Mouse (Mus musculus) MEL (cell line): ENCODE measurements around the gene Wfdc5. TPM values are rescaled to one million over a fixed set of nuclear protein-coding genes. Genes with fewer than 3 reads are reported as not detected.

Source experiments
- DNase-seq: peaks from one replicate; pipeline ENCODE4 v3.0.0; 2011; ENCODE audit warnings: low read depth, low spot score
- H3K27ac ChIP-seq: 2 replicates; pipeline ENCODE4 v1.5.1; 2012; ENCODE audit warnings: low read depth, mild to moderate bottlenecking, control low read depth, low read length, moderate library complexity; ENCODE audit not compliant: control insufficient read depth
- H3K27me3 ChIP-seq, 2 experiments: fragments of 150-350 bp in 1 of 2; sonication (generic) in 1 of 2; 2 replicates each; pipeline ENCODE4 v1.6.1; 2012; ENCODE audit warnings: low read length in 2 of 2, mild to moderate bottlenecking in 2 of 2, improper control_type of control experiment in 1 of 2, moderate library complexity in 1 of 2; ENCODE audit not compliant: insufficient read depth in 2 of 2, control insufficient read depth in 1 of 2
- H3K36me3 ChIP-seq, 2 experiments: 2 replicates each; pipeline ENCODE4 v1.6.1; 2012 to 2014; ENCODE audit warnings: low read length in 2 of 2, improper control_type of control experiment in 1 of 2, inconsistent platforms in 1 of 2, mild to moderate bottlenecking in 1 of 2; ENCODE audit not compliant: insufficient read depth in 2 of 2, control insufficient read depth in 1 of 2
- H3K4me1 ChIP-seq, 2 experiments: fragments of 150-350 bp in 1 of 2; sonication (generic) in 1 of 2; 2 replicates each; pipeline ENCODE4 v1.6.1; 2012; ENCODE audit warnings: low read length in 2 of 2, improper control_type of control experiment in 1 of 2, mild to moderate bottlenecking in 1 of 2; ENCODE audit not compliant: insufficient read depth in 2 of 2, control insufficient read depth in 1 of 2
- H3K4me3 ChIP-seq, 2 experiments: fragments of 150-350 bp in 1 of 2; sonication (generic) in 1 of 2; 2 replicates each; pipeline ENCODE4 v1.5.1; 2012; ENCODE audit warnings: low read depth in 2 of 2, low read length in 2 of 2, mild to moderate bottlenecking in 2 of 2, moderate library complexity in 2 of 2, control low read depth in 1 of 2, improper control_type of control experiment in 1 of 2; ENCODE audit not compliant: control insufficient read depth in 1 of 2, insufficient read depth in 1 of 2
- H3K79me2 ChIP-seq: 2 replicates; pipeline ENCODE4 v1.6.1; 2012; ENCODE audit warnings: mild to moderate bottlenecking, low read length, moderate library complexity; ENCODE audit not compliant: control insufficient read depth, poor library complexity, insufficient read depth
- H3K9ac ChIP-seq: 2 replicates; pipeline ENCODE4 v1.6.1; 2012; ENCODE audit warnings: low read depth, mild to moderate bottlenecking, control low read depth, low read length, moderate library complexity; ENCODE audit not compliant: control insufficient read depth, poor library complexity, severe bottlenecking
- H3K9me3 ChIP-seq: fragments of 150-350 bp; sonication (generic); replicated peaks from 2 replicates; pipeline ENCODE4 v1.6.1; 2012; ENCODE audit warnings: mild to moderate bottlenecking, low read length, improper control_type of control experiment, moderate library complexity; ENCODE audit not compliant: insufficient read depth
- CHD2 ChIP-seq: IDR thresholded peaks from 2 replicates; pipeline ENCODE4 v1.6.1; 2011; ENCODE audit warnings: low read length, improper control_type of control experiment
- E2F4 ChIP-seq: IDR thresholded peaks from 2 replicates; pipeline ENCODE4 v1.6.1; 2011; ENCODE audit warnings: low read depth, low read length, improper control_type of control experiment, borderline replicate concordance
- ETS1 ChIP-seq: IDR thresholded peaks from 2 replicates; pipeline ENCODE4 v1.6.1; 2012; ENCODE audit warnings: low read depth, mild to moderate bottlenecking, inconsistent platforms, low read length, improper control_type of control experiment, moderate library complexity
- GABPA ChIP-seq: IDR thresholded peaks from 2 replicates; pipeline ENCODE4 v1.6.1; 2012; ENCODE audit warnings: low read depth, mild to moderate bottlenecking, inconsistent platforms, low read length, improper control_type of control experiment, moderate library complexity
- GATA1 ChIP-seq: IDR thresholded peaks from 2 replicates; pipeline ENCODE4 v1.6.1; 2011; ENCODE audit warnings: low read depth, low read length, improper control_type of control experiment
- JUND ChIP-seq: IDR thresholded peaks from 2 replicates; pipeline ENCODE4 v1.6.1; 2011; ENCODE audit warnings: low read depth, mild to moderate bottlenecking, improper control_type of control experiment, low read length
- MAFK ChIP-seq: IDR thresholded peaks from 2 replicates; pipeline ENCODE4 v1.6.1; 2011; ENCODE audit warnings: low read depth, mild to moderate bottlenecking, low read length, improper control_type of control experiment, borderline replicate concordance
- MAX ChIP-seq: IDR thresholded peaks from 2 replicates; pipeline ENCODE4 v1.6.1; 2011; ENCODE audit warnings: low read length, improper control_type of control experiment
- MYB ChIP-seq: IDR thresholded peaks from 2 replicates; pipeline ENCODE4 v1.6.1; 2011; ENCODE audit warnings: mild to moderate bottlenecking, low read depth, low read length, improper control_type of control experiment
- NELFE ChIP-seq: IDR thresholded peaks from 2 replicates; pipeline ENCODE4 v1.6.1; 2011; ENCODE audit warnings: low read depth, low read length, improper control_type of control experiment
- NRF1 ChIP-seq: IDR thresholded peaks from 2 replicates; pipeline ENCODE4 v1.6.1; 2014; ENCODE audit warnings: low read depth, mild to moderate bottlenecking, inconsistent platforms, low read length, improper control_type of control experiment, moderate library complexity; ENCODE audit not compliant: poor library complexity, insufficient read depth, severe bottlenecking
- RAD21 ChIP-seq: IDR thresholded peaks from 2 replicates; pipeline ENCODE4 v1.6.1; 2011; ENCODE audit warnings: mild to moderate bottlenecking, low read depth, low read length, improper control_type of control experiment
- SMC3 ChIP-seq: IDR thresholded peaks from 2 replicates; pipeline ENCODE4 v1.6.1; 2011; ENCODE audit warnings: low read depth, low read length, improper control_type of control experiment
- TAL1 ChIP-seq: IDR thresholded peaks from 2 replicates; pipeline ENCODE4 v1.6.1; 2012; ENCODE audit warnings: mild to moderate bottlenecking, inconsistent platforms, low read length, moderate library complexity, mixed read lengths
- TCF12 ChIP-seq: IDR thresholded peaks from 2 replicates; pipeline ENCODE4 v1.6.1; 2014; ENCODE audit warnings: low read depth, mild to moderate bottlenecking, inconsistent platforms, low read length, improper control_type of control experiment, moderate library complexity
- ZC3H11A ChIP-seq: IDR thresholded peaks from 2 replicates; pipeline ENCODE4 v1.6.1; 2012; ENCODE audit warnings: low read depth, mild to moderate bottlenecking, inconsistent platforms, low read length, improper control_type of control experiment
- ZKSCAN1 ChIP-seq: IDR thresholded peaks from 2 replicates; pipeline ENCODE4 v1.6.1; 2012; ENCODE audit warnings: low read depth, mild to moderate bottlenecking, inconsistent platforms, low read length, improper control_type of control experiment, moderate library complexity
- polyA plus RNA-seq, 2 experiments: library from polyadenylated mRNA; stranded (reverse) in 1 of 2; unstranded in 1 of 2; fragments of >175 nt in 1 of 2; fragments of >200 nt in 1 of 2; gene quantifications; 2 replicates each; pipeline versions ENCODE4 v1.2.1 to v1.2.4; 2012; ENCODE audit warnings: low replicate concordance in 2 of 2, low read depth in 1 of 2; ENCODE audit not compliant: insufficient read length in 2 of 2, insufficient read depth in 1 of 2, missing spikeins in 1 of 2
- total RNA-seq: library from RNA; depleted of rRNA; stranded (reverse); fragments of 300-350 nt; gene quantifications from 2 replicates; pipeline ENCODE4 v1.2.3, GENCODE M21; 2012

The Wfdc5 gene
- total and polyA plus RNA-seq, 3 experiments = not detected

DNA sequence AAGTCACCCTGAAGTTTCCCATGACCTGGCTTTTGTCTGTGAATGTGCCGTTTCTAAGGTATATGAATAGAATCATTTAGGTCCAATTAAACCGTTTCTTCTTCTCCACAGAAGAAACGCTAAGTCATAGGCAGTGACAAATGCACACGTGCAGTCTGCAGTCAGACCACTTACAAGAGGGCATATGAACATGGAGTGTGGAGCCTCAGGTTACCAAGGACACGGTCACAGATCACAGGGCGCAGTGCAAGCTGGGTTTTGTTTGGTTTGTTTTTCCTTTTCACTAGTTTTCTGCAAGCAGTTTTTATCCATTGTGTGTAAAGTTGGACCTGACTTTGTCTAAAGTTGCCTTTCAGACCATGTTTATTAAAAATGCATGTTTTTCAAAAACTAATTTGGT, 38.5 kb downstream of the Wfdc5 start:
- Histone ChIP-seq H3K9me3 (no peaks in the 10 kb centered on the region), H3K4me3 (no peak overlapping the region), H3K79me2 (no peaks in the 10 kb centered on the region), H3K36me3 (peaks cover 0 to 11% of the 10 kb centered on the region in 2 experiments; a peak in 2 of 4 replicates), H3K9ac (no peak overlapping the region)
- no peak for DNase-seq
- no peak for TF ChIP-seq MAX
- TF ChIP-seq MAFK = no peak
- TF ChIP-seq NELFE = no peak
- no peak for TF ChIP-seq NRF1
- TF ChIP-seq JUND = no peak
- TF ChIP-seq E2F4 = no peak
- no peak for TF ChIP-seq GABPA
- no peak for TF ChIP-seq MYB
- no peak for TF ChIP-seq SMC3
- no peak for TF ChIP-seq GATA1
- TF ChIP-seq, all 39 proteins: peak for 0
- H3K27me3 ChIP-seq = no peaks in the 10 kb centered on the region
- H3K4me1 ChIP-seq = no peaks in the 10 kb centered on the region
- H3K27ac ChIP-seq = no peak overlapping the region

DNA sequence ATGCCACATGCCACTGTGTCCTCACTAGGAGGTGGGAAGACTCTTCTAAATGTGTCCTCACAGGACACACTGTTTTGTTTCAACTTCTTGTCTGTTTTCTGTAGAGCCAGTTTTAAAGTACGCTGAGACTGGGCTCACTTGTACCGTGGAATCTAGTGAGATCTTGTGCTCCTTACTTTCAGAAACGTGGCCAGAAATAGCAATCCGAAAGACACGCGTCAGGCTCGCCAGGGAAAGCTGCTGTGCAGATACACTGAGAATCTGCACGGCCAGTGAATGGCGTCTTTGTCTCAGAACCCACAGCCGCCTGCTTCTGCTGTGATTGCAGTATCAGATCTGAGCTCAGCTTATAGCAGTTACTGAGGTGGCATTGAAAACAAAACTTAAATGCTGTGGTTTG, 40.5 kb downstream of the Wfdc5 start:
- Histone ChIP-seq H3K4me3 (no peak overlapping the region), H3K36me3 (peaks cover 0 to 8% of the 10 kb centered on the region in 2 experiments; a peak in 2 of 4 replicates), H3K27me3 (no peaks in the 10 kb centered on the region), H3K4me1 (no peaks in the 10 kb centered on the region), H3K9me3 (no peaks in the 10 kb centered on the region), H3K79me2 (no peaks in the 10 kb centered on the region), H3K9ac (no peak overlapping the region), H3K27ac (no peak overlapping the region)
- no peak for DNase-seq
- no peak for TF ChIP-seq CHD2
- TF ChIP-seq ZKSCAN1 = no peak
- TF ChIP-seq GATA1 = no peak
- TF ChIP-seq E2F4 = no peak
- no peak for TF ChIP-seq TAL1
- TF ChIP-seq GABPA = no peak

DNA sequence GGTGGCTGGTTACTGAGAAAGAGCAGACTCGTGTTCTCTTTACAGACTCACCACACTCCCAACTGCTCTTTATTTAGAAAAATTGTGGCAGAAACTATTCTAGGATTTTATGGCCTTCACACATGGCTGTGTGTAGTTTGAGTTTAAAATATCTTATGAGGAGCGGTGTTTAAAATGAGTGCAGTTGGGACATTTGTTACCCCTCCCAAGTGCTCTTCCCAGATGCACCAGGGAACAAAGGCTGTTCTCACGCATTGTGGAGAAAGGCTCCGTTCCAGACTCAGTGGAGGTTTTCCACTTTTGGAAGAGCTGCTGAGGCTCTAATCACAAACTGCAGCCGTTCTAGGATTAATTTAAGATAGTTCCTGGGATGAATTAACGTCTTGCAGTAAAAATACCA, 44.8 kb downstream of the Wfdc5 start:
- no peak overlapping the region for H3K27ac ChIP-seq
- no peaks in the 10 kb centered on the region for H3K4me1 ChIP-seq
- TF ChIP-seq TCF12 = no peak
- TF ChIP-seq ZC3H11A = no peak
- no peak for TF ChIP-seq TAL1
- no peak for TF ChIP-seq ETS1
- no peak for TF ChIP-seq RAD21
- H3K9ac ChIP-seq = no peak overlapping the region
- no peak overlapping the region for H3K4me3 ChIP-seq
- H3K36me3 ChIP-seq = peaks cover 0 to 6% of the 10 kb centered on the region in 2 experiments; a peak in 2 of 4 replicates
- H3K27me3 ChIP-seq = no peaks in the 10 kb centered on the region
- no peak for DNase-seq
- no peaks in the 10 kb centered on the region for H3K9me3 ChIP-seq
- no peaks in the 10 kb centered on the region for H3K79me2 ChIP-seq
